Mouse (Mus musculus) stomach, postnatal 0 days (tissue): ENCODE data around the gene Inca1.

ENCODE experiments used
- CTCF ChIP-seq: IDR thresholded peaks from 2 replicates; pipeline ENCODE4 v1.5.1; 2016; ENCODE audit warnings: antibody characterized with exemption, low read depth, mild to moderate bottlenecking, moderate library complexity
- EP300 ChIP-seq: optimal IDR thresholded peaks from 2 replicates; pipeline ENCODE3; 2016; ENCODE audit warnings: antibody characterized with exemption

- TF ChIP-seq CTCF: no peak
- no peak for TF ChIP-seq EP300
Observed at GRCm38 (mm10) chr11:70650322-70651175, 49.4 kb downstream of the Inca1 start.
